Mouse (Mus musculus) cerebellum, adult 2 months (tissue): ENCODE results near the gene 2310039H08Rik. TPM values are rescaled to one million over a fixed set of nuclear protein-coding genes. Genes with fewer than 3 reads are reported as not detected.

Source experiments
- DNase-seq, 2 experiments: peaks; one replicate each; pipeline ENCODE4 v3.0.0; 2021
- H3K27ac ChIP-seq: fragments of 200-500 bp; 2 replicates; pipeline ENCODE4 v1.5.1; 2012; ENCODE audit warnings: low read length, control low read depth, inconsistent platforms; ENCODE audit not compliant: insufficient read depth
- H3K27me3 ChIP-seq: fragments of 200-500 bp; 2 replicates; pipeline ENCODE4 v1.6.1; 2012; ENCODE audit warnings: inconsistent platforms, mild to moderate bottlenecking, low read length, moderate library complexity; ENCODE audit not compliant: control insufficient read depth, insufficient read depth
- H3K4me1 ChIP-seq: fragments of 200-500 bp; 2 replicates; pipeline ENCODE4 v1.6.1; 2011; ENCODE audit warnings: low read length; ENCODE audit not compliant: control insufficient read depth, insufficient read depth
- H3K4me3 ChIP-seq: fragments of 200-500 bp; replicated peaks from 2 replicates; pipeline ENCODE3; 2011; ENCODE audit warnings: mild to moderate bottlenecking, low read depth, low read length, control low read depth; ENCODE audit not compliant: insufficient read depth
- CTCF ChIP-seq: fragments of 200-500 bp; IDR thresholded peaks from 2 replicates; pipeline ENCODE4 v1.5.1; 2011; ENCODE audit warnings: low read depth, mild to moderate bottlenecking, control low read depth, low read length, moderate library complexity, borderline replicate concordance; ENCODE audit not compliant: insufficient read depth
- POLR2A ChIP-seq: fragments of 200-500 bp; IDR thresholded peaks from 2 replicates; pipeline ENCODE4 v1.6.1; 2011; ENCODE audit warnings: low read length, control low read depth, borderline replicate concordance; ENCODE audit not compliant: insufficient read depth
- WGBS: fragments of 180-500 bp; shearing (Covaris S2); methylation state at CpG from one replicate; pipeline ENCODE4 v1.1.7; 2018; 5-methylcytosine and 5-hydroxymethylcytosine counted together
- polyA plus RNA-seq: library from polyadenylated mRNA; depleted of rRNA; stranded (reverse); fragments of >200 nt; gene quantifications from 2 replicates; pipeline ENCODE4 v1.2.3, GENCODE M21; 2012

2310039H08Rik gene
- polyA plus RNA-seq, 1 experiment = 22.1 TPM

- H3K4me1 ChIP-seq = peaks cover 28% of the 10 kb centered on the region
- TF ChIP-seq POLR2A (peak; percentile 64), CTCF (no peak)
- WGBS = 2% methylated on average over 24 of the region's 24 CpGs
Measured at GRCm38 (mm10) chr17:46728904-46729318, 43.5 kb upstream of the 2310039H08Rik start, which contains the start of gene Gnmt. Gnmt (minus strand) TSS chr17:46729168.

GRCm38 (mm10) chr17:46734055-46734454 lies 38.4 kb upstream of the 2310039H08Rik start:
- Histone ChIP-seq H3K4me3 (no peak overlapping the region), H3K27ac (no peak overlapping the region), H3K4me1 (peaks cover 4% of the 10 kb centered on the region; the same call in 1 of the 2 replicates), H3K27me3 (no peaks in the 10 kb centered on the region)
- WGBS = 97% methylated on average over 3 of the region's 3 CpGs
- no peak for DNase-seq
- no peak for TF ChIP-seq POLR2A
- no peak for TF ChIP-seq CTCF

More at GRCm38 (mm10) chr17:46728904-46729318, 43.5 kb upstream of the 2310039H08Rik start, which contains the start of gene Gnmt:
- Histone ChIP-seq H3K4me3 (peak within 1 kb of the TSS; percentile 63), H3K27ac (peak within 1 kb of the TSS; percentile 72), H3K27me3 (no peaks in the 10 kb centered on the region)
- DNase-seq = peak; percentile 88 to 89

GRCm38 (mm10) chr17:46735287-46735686 lies 37.1 kb upstream of the 2310039H08Rik start:
- no peak overlapping the region for H3K4me3 ChIP-seq
- no peak for DNase-seq
- TF ChIP-seq POLR2A = no peak
- TF ChIP-seq CTCF = no peak
- H3K27me3 ChIP-seq = no peaks in the 10 kb centered on the region
- H3K4me1 ChIP-seq = no peaks in the 10 kb centered on the region
- no peak overlapping the region for H3K27ac ChIP-seq
- 88% methylated on average over 7 of the region's 7 CpGs for WGBS

GRCm38 (mm10) chr17:46736160-46736559 lies 36.3 kb upstream of the 2310039H08Rik start:
- H3K27ac ChIP-seq = no peak overlapping the region
- H3K4me1 ChIP-seq = no peaks in the 10 kb centered on the region
- TF ChIP-seq POLR2A (no peak), CTCF (peak; percentile 35; the same call in 1 of the 2 replicates)
- no peak overlapping the region for H3K4me3 ChIP-seq
- no peak for DNase-seq
- WGBS = 61% methylated on average over 10 of the region's 10 CpGs
- no peaks in the 10 kb centered on the region for H3K27me3 ChIP-seq

- Histone ChIP-seq H3K27ac (no peak overlapping the region), H3K4me1 (no peaks in the 10 kb centered on the region), H3K4me3 (no peak overlapping the region), H3K27me3 (no peaks in the 10 kb centered on the region)
- TF ChIP-seq CTCF (no peak), POLR2A (no peak)
- 95% methylated on average over 6 of the region's 6 CpGs for WGBS
- no peak for DNase-seq
Measured at GRCm38 (mm10) chr17:46741305-46741704, 31.1 kb upstream of the 2310039H08Rik start.

- no peak for DNase-seq
- no peak for TF ChIP-seq CTCF
- TF ChIP-seq POLR2A = no peak
- Histone ChIP-seq H3K27me3 (no peaks in the 10 kb centered on the region), H3K27ac (no peak overlapping the region), H3K4me3 (no peak overlapping the region), H3K4me1 (no peaks in the 10 kb centered on the region)
- WGBS = 39% methylated on average over 9 of the region's 9 CpGs
Measured at GRCm38 (mm10) chr17:46742986-46743385, 29.4 kb upstream of the 2310039H08Rik start.

GRCm38 (mm10) chr17:46745506-46745905 lies 26.9 kb upstream of the 2310039H08Rik start:
- DNase-seq = no peak
- TF ChIP-seq CTCF (no peak), POLR2A (no peak)
- Histone ChIP-seq H3K4me3 (no peak overlapping the region), H3K27ac (no peak overlapping the region), H3K27me3 (no peaks in the 10 kb centered on the region), H3K4me1 (no peaks in the 10 kb centered on the region)
- 85% methylated on average over 2 of the region's 2 CpGs for WGBS

GRCm38 (mm10) chr17:46747234-46747633 lies 25.2 kb upstream of the 2310039H08Rik start:
- Histone ChIP-seq H3K4me1 (0 out of 2 replicates have a peak, but pooled peaks cover 4% of the 10 kb centered on the region), H3K27ac (no peak overlapping the region), H3K4me3 (no peak overlapping the region), H3K27me3 (no peaks in the 10 kb centered on the region)
- TF ChIP-seq POLR2A = no peak
- no peak for TF ChIP-seq CTCF
- no peak for DNase-seq
- WGBS = 76% methylated on average over 8 of the region's 8 CpGs

- 88% methylated on average over 2 of the region's 2 CpGs for WGBS
- DNase-seq = no peak
- TF ChIP-seq CTCF = no peak
- TF ChIP-seq POLR2A = no peak
- 0 out of 2 replicates have a peak, but pooled peaks cover 4% of the 10 kb centered on the region for H3K4me1 ChIP-seq
- no peak overlapping the region for H3K4me3 ChIP-seq
- H3K27me3 ChIP-seq = no peaks in the 10 kb centered on the region
- no peak overlapping the region for H3K27ac ChIP-seq
Measured at GRCm38 (mm10) chr17:46747806-46748205, 24.6 kb upstream of the 2310039H08Rik start.
